Mouse (Mus musculus) left cerebral cortex, adult 18-20 months (tissue): ENCODE results near the gene Spc24. TPM values are rescaled to one million over a fixed set of nuclear protein-coding genes. Genes with fewer than 3 reads are reported as not detected.
A peak's percentile ranks its signal among the peaks of the same experiment; 100 is the strongest.

ENCODE experiments used
- DNase-seq, 2 experiments: peaks; one replicate each; pipeline ENCODE4 v3.0.0; 2021 to 2022; ENCODE audit warnings: low spot score in 2 of 2, mixed read lengths in 1 of 2
- total RNA-seq, 2 experiments: library from RNA; stranded (reverse); gene quantifications; 2 replicates each; pipeline ENCODE4 v1.2.3; 2021

Spc24 gene
- total RNA-seq, 2 experiments from 2014 or later = 3.1 to 5.0 TPM

- no peak for DNase-seq
Measured at GRCm38 (mm10) chr9:21749382-21750118, 10.6 kb downstream of the Spc24 start.

GRCm38 (mm10) chr9:21748491-21748890 is 11.6 kb downstream of the Spc24 start:
- no peak for DNase-seq

DNA sequence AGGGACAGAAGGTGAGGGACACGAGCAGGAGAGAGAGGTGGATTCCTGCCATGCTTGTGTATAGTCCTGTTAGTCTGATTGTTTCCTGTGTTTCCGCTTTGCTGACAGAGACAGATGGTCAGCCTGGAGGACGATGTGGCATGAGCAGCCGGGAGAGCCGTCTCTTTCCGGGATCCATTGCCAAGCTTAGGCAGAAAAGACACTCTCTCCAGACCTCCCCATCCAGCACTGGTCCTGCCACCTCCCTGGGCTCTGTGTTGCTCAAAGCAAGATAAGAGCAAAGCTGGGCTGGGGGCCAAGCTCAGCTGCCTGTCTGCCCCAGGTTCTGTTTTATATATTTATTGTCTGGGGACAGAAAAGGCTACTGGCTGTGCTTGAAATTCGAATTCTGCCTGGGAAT is 12.1 kb downstream of the Spc24 start:
- no peak for DNase-seq

- no peak for DNase-seq
Measured at GRCm38 (mm10) chr9:21747238-21747774, 12.8 kb downstream of the Spc24 start.

DNA sequence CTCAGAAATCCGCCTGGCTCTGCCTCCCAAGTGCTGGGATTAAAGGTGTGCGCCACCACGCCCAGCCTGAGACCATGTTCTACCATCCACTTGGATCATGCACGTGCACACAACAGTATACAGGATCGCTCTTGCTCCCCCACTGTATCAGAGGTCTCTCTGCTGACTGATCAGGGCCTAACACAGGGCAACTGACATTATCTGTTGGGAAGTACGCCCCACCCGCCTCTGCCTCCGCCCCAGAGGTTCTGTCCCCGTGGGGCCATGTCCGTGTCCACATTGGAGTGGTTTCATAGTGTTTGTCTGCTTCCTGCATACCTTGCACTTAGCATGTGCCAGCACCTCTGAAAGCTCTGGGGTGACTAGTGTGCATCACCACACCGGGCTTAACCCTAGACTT is 18.6 kb downstream of the Spc24 start:
- no peak for DNase-seq

- DNase-seq = no peak
Measured at GRCm38 (mm10) chr9:21740427-21740826, 19.7 kb downstream of the Spc24 start.

DNA sequence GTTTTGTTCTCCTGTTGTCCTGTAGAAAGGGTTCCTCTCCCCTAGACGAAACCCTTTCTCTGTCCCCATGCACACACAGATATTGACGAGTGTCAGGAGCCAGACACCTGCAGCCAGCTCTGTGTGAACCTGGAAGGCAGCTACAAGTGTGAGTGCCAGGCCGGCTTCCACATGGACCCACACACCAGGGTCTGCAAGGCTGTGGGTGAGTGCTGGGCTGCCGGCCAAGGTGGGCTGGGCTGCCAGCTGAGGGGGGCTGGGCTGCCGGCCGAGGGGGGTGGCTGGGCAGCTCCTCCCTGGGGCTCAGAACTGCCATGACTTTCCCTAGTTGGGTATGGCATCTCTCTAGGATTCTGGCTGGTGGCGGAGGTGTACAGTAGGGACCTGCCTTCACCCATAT is 21.3 kb downstream of the Spc24 start:
- no peak for DNase-seq

GRCm38 (mm10) chr9:21737188-21737587 is 22.9 kb downstream of the Spc24 start:
- peak; percentile 44 to 63 for DNase-seq

DNA sequence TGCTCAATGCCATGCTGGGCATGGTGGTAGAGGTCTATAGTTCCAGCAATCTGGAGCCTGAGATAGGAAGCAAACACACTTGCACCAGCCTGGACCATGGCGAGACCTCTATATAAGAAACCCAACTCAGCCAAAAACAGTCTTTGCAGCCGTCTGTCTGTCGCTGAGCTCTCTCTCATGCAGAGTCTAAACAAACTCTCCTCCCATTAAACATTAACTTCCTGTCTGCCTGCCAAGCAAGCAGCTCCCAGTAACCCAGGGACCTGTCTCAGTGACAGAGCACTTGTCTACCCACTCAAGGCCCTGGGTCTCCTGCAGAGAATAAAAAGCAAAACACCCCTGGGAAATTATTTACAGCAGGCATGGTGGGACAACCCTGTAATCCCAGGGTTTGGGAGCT is 23.5 kb downstream of the Spc24 start:
- no peak for DNase-seq

GRCm38 (mm10) chr9:21735126-21735525 is 25.0 kb downstream of the Spc24 start:
- no peak for DNase-seq

DNA sequence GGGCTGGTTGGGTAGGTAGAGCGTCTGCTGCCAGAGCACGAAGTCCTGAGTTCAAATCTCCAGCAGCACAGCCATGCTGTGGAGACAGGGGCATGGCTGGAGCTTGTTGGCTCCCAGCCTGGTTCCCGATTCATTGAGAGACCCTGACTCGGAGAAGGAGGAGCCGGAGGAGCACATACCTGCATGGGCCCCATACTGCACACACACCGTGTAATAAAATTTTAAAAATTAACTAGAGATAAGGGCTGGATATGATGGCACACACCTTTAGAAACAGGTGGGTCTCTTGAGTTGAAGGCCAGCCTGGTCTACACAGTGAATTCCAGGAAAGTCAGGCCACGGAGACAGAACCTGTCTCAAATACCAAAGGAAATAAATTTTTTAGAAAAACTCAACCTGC is 26.1 kb downstream of the Spc24 start:
- no peak for DNase-seq

DNA sequence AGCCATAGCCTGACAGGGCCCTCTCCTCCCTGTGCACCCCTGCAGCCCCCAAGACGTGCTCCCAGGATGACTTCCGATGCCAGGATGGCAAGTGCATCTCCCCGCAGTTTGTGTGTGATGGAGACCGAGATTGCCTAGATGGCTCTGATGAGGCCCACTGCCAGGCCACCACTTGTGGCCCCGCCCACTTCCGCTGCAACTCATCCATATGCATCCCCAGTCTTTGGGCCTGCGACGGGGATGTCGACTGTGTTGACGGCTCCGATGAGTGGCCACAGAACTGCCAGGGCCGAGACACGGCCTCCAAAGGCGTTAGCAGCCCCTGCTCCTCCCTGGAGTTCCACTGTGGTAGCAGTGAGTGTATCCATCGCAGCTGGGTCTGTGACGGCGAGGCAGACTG is 26.7 kb downstream of the Spc24 start:
- DNase-seq = no peak

GRCm38 (mm10) chr9:21732288-21732687 is 27.8 kb downstream of the Spc24 start:
- no peak for DNase-seq

GRCm38 (mm10) chr9:21729264-21729663 is 30.8 kb downstream of the Spc24 start:
- DNase-seq = no peak

- DNase-seq = no peak
Measured at GRCm38 (mm10) chr9:21728261-21728832, 31.8 kb downstream of the Spc24 start.

GRCm38 (mm10) chr9:21726218-21726975 is 33.7 kb downstream of the Spc24 start:
- no peak for DNase-seq

GRCm38 (mm10) chr9:21725224-21726121 is 34.6 kb downstream of the Spc24 start:
- DNase-seq = no peak

GRCm38 (mm10) chr9:21724147-21724536 is 36.0 kb downstream of the Spc24 start:
- peak; percentile 85 to 88 for DNase-seq

GRCm38 (mm10) chr9:21723377-21724146 is 36.5 kb downstream of the Spc24 start, which contains the start of gene Ldlr:
Ldlr (plus strand) TSS chr9:21723483.
- DNase-seq = peak; percentile 67 to 68

DNA sequence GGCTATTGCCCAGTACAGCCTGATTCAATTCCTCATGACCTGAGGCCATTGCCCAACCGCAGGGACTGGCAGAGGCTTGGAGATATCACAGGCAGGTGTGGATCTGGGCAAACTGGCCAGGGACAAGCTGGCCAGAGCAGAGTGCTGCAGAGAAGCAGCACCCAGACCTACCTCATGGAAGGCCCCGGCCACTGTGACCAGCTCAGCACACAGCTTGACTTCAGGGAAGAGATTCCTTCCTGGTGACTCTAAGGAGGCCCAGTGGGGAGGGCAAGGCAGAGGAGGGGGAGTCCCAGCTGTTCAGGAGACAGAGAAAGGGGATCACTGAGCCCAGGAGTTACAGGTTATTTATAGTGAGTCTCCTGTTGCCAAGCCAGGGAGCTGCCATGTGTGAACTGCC is 39.1 kb downstream of the Spc24 start:
- no peak for DNase-seq
